Mouse (Mus musculus) embryo, embryonic 9.5 days (tissue): ENCODE measurements around the gene Scgn.

Experiments
- DNase-seq: peaks from one replicate; pipeline ENCODE4 v3.0.0-alpha.2; 2017; ENCODE audit errors: extremely low spot score

The Scgn gene

GRCm38 (mm10) chr13:23938699-23939098, 52.3 kb downstream of the Scgn start:
- no peak for DNase-seq

DNA sequence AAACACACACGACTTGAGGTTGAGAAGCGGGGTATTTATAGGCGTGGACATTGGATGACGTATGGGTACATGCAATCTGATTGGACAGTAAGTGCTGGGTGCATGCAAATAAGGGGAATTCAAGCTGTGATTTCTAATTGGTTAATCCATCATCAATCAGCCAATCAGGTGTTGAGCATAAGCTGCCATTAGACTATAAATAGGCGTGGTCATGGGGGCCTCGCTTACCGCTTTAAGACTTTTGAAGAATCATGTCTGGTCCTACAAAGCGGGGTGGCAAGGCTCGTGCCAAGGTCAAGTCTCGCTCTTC, 56.8 kb downstream of the Scgn start, which contains the start of gene Hist1h2aa:
TSS of gene Hist1h2aa (plus strand) at position 252 of the 310 bp plus-strand sequence.
- no peak for DNase-seq

GRCm38 (mm10) chr13:23933421-23934210, 57.4 kb downstream of the Scgn start, which contains the start of gene Hist1h2ba:
Gene Hist1h2ba, minus strand, starts transcription at chr13:23934156.
- no peak for DNase-seq

GRCm38 (mm10) chr13:23930904-23931303, 60.1 kb downstream of the Scgn start:
- DNase-seq: no peak

GRCm38 (mm10) chr13:23930461-23930860, 60.6 kb downstream of the Scgn start:
- DNase-seq: no peak

DNA sequence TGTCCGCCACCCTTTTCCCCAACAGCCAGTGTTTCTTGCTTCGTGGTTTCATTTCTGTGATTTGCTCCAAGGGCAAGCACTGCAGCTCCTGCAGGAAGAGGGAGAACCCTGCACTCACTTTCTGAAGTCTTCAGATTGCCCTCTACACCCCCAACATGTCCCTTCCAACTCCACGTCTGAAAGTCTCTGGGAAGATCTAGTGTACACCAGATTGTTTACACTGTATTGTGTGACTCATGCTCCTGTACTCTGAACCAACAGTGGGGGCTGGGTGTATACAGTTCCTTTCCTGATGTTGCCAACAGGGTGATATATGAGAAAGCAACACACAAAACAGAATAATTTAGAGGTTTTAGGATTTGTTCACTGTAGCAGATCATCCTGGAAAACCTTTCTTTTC, 62.4 kb downstream of the Scgn start:
- DNase-seq: no peak

- DNase-seq: no peak
Measured at GRCm38 (mm10) chr13:23925792-23926191, 65.2 kb downstream of the Scgn start.

DNA sequence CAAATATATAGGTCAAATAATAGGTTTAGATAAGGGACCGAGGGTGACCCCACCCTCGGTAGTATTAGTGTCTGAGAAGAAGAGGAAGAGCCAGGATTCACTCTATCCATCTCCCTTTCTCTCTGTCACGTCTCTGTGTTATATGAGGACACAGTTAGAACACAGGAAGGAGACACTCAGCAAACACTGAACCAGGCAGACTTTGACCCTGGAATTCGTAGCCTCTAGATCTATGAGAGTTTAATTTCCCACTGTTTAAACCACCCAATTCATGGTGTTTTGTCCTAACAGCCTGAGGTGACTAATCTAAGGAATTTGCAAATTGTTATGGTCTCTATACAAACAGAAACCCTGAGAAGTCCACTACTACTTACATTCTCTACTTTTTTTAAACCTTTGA, 73.3 kb downstream of the Scgn start:
- DNase-seq: no peak

GRCm38 (mm10) chr13:23916132-23916531, 74.9 kb downstream of the Scgn start:
- no peak for DNase-seq

GRCm38 (mm10) chr13:23914376-23915167, 76.4 kb downstream of the Scgn start, which contains the start of gene Slc17a4:
Gene Slc17a4, minus strand, starts transcription at chr13:23915009.
- DNase-seq: no peak

DNA sequence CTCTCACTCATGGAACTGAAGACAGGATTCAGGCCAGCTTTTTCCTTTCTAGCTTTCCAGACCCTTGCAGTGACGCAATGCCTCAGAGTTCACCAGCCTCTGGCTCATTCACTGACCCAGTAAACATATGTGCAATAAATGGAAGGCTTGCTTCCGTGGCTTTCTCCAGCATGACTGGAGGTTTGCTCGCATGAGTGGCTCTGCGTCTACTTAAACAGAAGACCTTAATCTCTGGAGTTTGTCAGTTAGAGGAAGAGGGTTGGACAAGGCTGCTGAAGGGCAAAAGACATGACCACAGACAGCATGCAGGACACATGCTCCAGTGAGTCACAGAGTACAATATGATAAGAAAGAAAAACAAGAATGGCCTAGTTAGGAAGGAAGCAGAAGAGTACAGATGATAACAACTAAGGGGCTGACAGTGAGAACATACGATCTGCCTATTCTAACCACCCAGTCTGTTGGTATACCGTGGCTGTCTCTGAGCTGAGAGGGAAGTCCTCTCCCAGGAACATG, 77.2 kb downstream of the Scgn start:
- DNase-seq: no peak

- DNase-seq: no peak
Measured at GRCm38 (mm10) chr13:23911335-23911734, 79.7 kb downstream of the Scgn start.

- no peak for DNase-seq
Measured at GRCm38 (mm10) chr13:23910121-23910520, 80.9 kb downstream of the Scgn start.

DNA sequence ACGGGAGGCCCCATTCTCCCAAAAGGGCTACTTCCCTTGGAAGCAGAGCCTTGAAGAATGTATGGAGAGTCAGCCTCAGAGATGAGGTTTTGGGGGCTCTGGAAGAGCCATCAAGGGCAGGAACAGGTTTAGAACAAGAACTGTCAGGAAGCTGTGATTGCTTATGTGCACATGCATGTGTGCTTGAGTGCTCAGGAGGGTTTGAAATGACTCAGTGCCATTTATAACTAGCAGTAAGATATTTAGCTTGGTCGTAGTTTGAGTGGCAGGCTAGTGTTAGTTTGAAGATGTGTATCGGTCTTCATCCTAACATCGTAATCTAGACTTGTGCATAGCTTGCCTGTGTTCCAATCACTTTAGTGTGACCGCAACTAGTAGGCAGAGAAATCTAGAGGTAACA, 84.1 kb downstream of the Scgn start:
- DNase-seq: no peak
